Mouse (Mus musculus): ENCODE measurements around the gene Dffa.
"Not testable (repeated sequence)": the region's sequence is repeated elsewhere in the genome, so short reads cannot be mapped to it uniquely, and the experiment has no call there.

The Dffa gene

GRCm38 (mm10) chr4:149099369-149100017 lies 4.5 kb upstream of the Dffa start, which contains the start of gene Pex14:
Gene Pex14 (minus strand): TSS chr4:149099876.
- peak; percentile 84 to 86 for DNase-seq

- DNase-seq = not testable (repeated sequence)
Measured at GRCm38 (mm10) chr4:149100449-149100848, 3.5 kb upstream of the Dffa start.

- no peak for DNase-seq
Measured at GRCm38 (mm10) chr4:149101456-149101855, 2.5 kb upstream of the Dffa start.

GRCm38 (mm10) chr4:149119978-149120562 lies 16.1 kb downstream of the Dffa start:
- not testable (repeated sequence) for DNase-seq

- no peak for DNase-seq
Measured at GRCm38 (mm10) chr4:149123432-149123831, 19.5 kb downstream of the Dffa start.

GRCm38 (mm10) chr4:149125341-149126114 lies 21.6 kb downstream of the Dffa start:
- no peak for DNase-seq

- no peak for DNase-seq
Measured at GRCm38 (mm10) chr4:149126115-149126509, 22.2 kb downstream of the Dffa start.

- DNase-seq = no peak
Measured at GRCm38 (mm10) chr4:149126663-149127062, 22.7 kb downstream of the Dffa start, which contains the start of gene Cort. Gene Cort (minus strand): TSS chr4:149126763.

- no peak for DNase-seq
Measured at GRCm38 (mm10) chr4:149128467-149128866, 24.5 kb downstream of the Dffa start.

GRCm38 (mm10) chr4:149131021-149131752 lies 27.2 kb downstream of the Dffa start:
- DNase-seq = peak; percentile 52 to 55

DNA sequence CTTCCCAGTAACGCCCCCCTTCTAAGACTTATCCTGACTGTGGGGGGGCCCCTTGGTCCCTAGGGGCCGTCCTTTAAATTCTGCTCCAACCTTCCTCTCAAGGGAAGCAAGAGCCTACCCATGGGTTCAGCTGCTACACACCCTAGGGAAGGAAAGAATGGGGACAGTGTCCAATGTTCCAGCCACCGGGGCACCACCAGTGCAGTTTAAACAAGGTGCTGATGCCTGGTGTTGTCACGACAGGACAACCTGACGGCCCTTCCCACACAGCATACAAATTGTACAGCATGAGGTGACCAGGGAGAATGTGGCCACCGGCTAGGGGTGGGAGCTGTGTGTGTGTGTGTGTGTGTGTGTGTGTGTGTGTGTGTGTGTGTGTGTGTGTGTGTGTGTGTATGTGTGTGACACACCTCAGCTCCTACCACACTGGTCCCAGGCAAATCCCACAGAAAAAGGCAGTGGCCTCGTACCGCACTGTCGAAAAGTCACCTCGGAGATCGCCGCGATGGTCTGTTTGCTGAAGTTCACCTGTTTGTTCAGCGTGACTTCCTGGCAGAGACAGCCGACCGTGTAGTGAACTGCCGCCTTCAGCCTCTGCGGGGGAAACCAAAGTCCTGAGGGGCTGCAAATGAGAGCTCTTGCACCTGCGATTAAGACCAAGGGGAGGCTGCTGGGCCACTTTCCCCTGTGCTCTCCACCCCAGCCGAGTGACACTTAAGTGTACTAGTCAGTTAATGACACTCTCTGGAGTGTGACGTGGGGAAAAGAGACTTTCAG lies 28.0 kb downstream of the Dffa start:
- DNase-seq = peak; percentile 74 to 75

DNA sequence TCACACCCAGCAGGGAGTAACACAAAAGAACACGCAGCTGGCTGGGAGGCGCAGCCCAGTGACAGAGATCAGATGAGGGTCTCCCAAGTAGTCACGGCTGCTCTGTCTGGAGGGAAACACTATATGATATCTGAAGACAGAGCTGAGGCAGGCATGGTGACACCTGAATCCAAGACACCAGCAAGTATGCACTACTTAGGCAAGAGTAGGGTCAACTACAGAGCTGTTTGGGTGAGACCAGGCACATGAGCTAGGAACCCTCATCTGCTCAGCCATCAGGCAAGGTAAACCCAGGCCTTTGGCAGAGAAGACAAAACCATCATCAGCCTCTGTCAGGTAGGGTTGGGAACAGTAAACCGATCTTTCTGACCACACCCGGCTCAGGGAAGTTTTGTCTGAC lies 29.4 kb downstream of the Dffa start:
- DNase-seq = no peak

DNA sequence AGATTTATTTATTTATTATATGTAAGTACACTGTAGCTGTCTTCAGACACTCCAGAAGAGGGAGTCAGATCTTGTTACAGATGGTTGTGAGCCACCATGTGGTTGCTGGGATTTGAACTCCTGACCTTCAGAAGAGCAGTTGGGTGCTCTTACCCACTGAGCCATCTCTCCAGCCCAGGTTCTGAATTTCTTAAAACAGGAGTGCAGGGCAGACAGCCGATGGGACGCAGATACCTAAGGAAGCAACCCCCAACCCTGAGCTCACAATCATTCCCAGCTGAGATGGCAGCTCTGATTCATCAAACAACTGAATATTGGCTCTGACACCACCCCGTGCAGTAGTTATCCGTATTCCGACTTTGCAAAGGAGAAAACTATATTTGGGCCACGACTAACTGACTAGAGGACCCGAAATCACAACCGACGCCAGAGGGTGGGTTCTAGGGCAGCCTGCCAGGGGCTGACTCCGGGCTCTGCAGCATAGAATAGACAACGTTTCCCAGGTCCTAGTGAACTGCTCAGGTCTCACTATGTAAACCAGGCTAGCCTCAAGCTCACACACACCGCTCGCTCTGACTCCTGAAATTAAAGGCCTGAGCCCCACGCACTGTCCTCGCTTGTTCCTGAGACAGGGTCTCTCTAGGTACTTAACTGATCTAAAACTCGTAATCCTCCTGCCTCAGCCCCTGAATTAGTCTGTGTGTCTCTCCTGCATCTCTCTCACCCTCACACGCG lies 32.3 kb downstream of the Dffa start:
- DNase-seq = no peak

GRCm38 (mm10) chr4:149136982-149137770 lies 33.2 kb downstream of the Dffa start, which contains the start of gene Cenps:
Gene Cenps (minus strand): TSS chr4:149137629.
- DNase-seq = peak; percentile 93 to 95

DNA sequence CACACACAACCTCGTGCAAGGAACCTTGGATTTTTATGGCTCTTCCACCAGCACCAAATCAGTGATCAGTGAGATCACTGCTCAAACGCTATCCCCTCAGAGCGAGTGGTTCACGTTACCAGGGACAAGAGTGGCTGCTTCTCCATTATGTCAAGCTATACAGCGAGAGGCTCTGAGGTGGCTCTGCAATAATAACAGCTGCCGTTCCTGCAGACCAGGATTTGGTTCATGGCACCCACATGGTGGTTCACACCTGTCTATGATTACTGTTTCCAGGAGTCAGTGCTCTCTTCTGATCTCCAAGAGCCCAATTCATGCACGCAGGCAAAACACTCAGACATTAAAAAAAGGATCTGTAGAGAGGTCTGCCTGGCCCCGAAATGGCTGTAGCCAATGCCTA lies 34.6 kb downstream of the Dffa start:
- no peak for DNase-seq

- DNase-seq = no peak
Measured at GRCm38 (mm10) chr4:149143594-149143993, 39.6 kb downstream of the Dffa start.

DNA sequence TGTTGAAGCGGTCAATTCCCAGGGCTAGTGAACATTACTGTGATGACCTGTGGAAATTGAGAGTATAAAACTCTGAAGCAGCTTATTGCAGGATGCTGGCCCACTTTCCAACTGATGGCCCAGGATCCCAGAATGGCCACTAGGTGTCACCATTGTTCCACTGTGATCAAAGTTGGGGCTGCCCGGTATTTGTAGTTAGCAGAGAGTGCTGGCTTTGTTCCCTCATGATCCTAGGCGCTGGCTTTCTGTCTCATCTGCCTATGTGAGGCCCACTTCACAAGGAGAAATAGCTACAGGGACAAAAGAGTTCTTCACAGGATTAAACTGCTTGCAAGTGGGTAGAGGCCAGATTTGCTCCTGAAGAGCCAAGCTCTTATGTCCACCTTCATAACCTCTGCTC lies 40.5 kb downstream of the Dffa start:
- peak; percentile 86 to 87 for DNase-seq

DNA sequence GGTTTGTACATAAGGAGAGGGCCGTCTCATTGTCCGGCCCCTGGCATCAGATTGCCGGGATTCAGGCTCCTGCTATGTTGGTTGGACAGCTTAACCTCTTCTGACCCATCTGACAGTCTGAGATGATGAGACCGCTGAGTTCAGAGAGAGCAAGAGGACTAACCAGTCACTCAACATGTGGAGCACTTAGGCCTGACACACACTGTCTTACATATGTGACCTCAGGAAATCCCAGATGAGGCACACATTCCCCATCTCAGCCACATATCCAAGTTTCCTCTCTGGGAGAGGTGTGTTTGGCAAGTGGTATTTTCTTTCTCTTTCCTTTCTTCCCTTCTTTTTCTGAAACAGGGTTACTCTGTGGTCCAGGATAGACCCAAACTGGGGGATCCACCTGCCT lies 41.2 kb downstream of the Dffa start:
- no peak for DNase-seq

GRCm38 (mm10) chr4:149147528-149147927 lies 43.6 kb downstream of the Dffa start:
- DNase-seq = no peak

GRCm38 (mm10) chr4:149148084-149148483 lies 44.1 kb downstream of the Dffa start:
- DNase-seq = no peak

GRCm38 (mm10) chr4:149149196-149149595 lies 45.2 kb downstream of the Dffa start:
- DNase-seq = no peak
